Mouse (Mus musculus) R1 (cell line): ENCODE data around the gene Gm13889.

ENCODE experiments used
- DNase-seq: peaks from one replicate; pipeline ENCODE4 v3.0.0-alpha.2; 2018; ENCODE audit warnings: low read depth, low spot score

Gm13889 gene

GRCm38 (mm10) chr2:93956908-93957784, at the start of gene Gm13889:
TSS of gene Gm13889 (minus strand) at chr2:93957201.
- peak; percentile 30 for DNase-seq

GRCm38 (mm10) chr2:94002331-94002730, 45.3 kb upstream of the Gm13889 start:
- DNase-seq, result peak; percentile 88

DNA sequence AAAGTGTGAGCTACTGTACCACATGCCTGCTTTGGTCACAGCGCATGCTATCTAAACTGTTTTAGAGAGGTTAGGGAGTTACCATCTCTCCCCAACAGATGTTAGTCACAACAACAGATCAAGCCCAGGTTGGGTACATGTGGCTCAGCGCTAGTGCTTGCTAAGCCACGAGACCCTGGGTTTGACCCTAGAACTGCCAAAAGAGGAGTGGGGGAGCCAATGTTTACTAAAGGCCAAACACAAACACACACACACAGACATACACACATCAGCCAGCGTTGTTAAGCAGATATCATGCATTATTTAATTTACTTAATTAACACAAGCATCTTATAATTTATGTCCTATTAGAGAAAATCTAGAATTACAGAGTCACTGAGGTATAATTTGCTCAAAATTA, 44.9 kb upstream of the Gm13889 start:
- no peak for DNase-seq

- DNase-seq, result peak; percentile 88
Observed at GRCm38 (mm10) chr2:94001411-94001810, 44.4 kb upstream of the Gm13889 start.

GRCm38 (mm10) chr2:93996254-93996653, 39.3 kb upstream of the Gm13889 start, which contains the start of gene Gm27027:
TSS of gene Gm27027 (minus strand) at chr2:93996354.
- DNase-seq, result no peak

- peak; percentile 16 for DNase-seq
Observed at GRCm38 (mm10) chr2:93992810-93993209, 35.8 kb upstream of the Gm13889 start.

- no peak for DNase-seq
Observed at GRCm38 (mm10) chr2:93992259-93992658, 35.3 kb upstream of the Gm13889 start.

DNA sequence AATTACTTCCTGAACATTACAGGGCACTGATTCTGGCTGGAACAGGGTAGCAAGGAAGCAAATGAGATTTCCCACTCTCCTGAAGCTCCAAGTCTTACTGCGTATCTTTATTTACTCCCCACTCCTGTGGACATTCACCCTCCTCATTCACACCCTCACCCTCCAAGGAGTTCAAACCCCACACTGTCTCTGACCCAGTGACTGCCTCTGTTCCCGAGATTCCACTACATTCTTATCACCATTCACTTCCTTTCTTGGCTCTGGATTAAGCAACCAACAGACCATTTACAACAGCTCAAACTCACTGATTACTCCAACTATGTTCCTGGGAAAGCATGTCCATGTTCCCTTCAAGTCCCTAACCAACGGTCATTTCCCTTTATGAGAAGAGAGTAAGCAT, 34.3 kb upstream of the Gm13889 start:
- DNase-seq, result no peak

DNA sequence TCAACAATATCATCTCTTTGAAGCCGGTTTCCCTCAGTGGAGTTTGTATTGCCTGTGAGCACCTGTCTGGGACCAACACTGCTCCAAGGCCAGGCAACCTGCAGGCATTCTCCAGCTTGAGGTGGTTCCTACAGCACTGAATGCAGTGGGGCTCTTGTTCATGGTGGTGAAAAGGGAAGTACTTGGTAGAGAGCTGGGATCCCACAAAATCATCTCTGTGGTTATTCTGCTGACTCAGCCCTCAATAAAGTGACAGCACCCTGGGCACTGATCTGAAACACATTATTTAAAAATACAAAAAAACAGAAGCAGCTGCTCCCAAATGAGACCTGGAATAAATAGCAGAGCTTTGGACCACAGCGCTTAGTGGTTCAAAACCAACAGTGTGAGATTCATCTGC, 31.4 kb upstream of the Gm13889 start:
- no peak for DNase-seq

GRCm38 (mm10) chr2:93982457-93983235, 25.6 kb upstream of the Gm13889 start:
- no peak for DNase-seq

GRCm38 (mm10) chr2:93979249-93980120, 22.5 kb upstream of the Gm13889 start:
- no peak for DNase-seq

DNA sequence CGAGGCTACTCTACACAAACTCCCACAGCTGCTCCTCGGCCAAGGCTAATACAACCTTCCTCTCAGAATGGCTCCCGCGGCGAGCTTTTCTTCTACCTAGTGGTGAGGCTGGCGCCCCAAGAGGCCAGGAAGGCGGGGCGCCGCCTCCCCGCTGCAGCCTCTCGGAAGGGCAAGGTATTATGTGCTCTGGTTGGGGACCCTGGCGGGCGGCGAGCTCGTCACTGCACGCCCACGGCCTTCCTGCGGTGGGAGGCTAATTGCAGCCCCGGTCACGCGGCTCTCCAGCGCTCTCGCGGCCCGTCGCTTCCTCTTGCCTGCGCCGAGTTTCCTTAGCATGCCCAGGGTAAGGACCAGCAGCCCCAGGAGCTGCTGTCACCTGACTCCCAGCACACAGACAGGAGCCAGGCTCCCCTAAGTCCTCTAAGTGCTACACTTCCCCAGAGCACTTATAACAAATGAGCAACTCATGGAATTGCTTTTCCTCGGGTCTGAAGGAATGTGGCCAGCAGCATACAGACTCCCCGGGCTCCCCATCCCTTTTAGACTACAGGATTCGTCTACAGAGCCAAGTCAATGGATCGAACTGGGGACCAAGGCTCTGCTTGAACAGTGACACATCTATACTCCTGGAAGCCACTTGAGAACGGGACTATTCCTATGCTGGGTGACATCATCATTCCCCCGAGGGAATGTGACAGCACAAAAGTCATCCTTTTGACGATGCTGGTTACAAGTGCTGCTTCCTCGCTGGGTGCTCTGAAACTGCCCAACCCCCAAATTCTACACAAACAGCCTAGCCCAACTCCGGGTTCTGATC, 19.6 kb upstream of the Gm13889 start:
- peak; percentile 73 for DNase-seq

DNA sequence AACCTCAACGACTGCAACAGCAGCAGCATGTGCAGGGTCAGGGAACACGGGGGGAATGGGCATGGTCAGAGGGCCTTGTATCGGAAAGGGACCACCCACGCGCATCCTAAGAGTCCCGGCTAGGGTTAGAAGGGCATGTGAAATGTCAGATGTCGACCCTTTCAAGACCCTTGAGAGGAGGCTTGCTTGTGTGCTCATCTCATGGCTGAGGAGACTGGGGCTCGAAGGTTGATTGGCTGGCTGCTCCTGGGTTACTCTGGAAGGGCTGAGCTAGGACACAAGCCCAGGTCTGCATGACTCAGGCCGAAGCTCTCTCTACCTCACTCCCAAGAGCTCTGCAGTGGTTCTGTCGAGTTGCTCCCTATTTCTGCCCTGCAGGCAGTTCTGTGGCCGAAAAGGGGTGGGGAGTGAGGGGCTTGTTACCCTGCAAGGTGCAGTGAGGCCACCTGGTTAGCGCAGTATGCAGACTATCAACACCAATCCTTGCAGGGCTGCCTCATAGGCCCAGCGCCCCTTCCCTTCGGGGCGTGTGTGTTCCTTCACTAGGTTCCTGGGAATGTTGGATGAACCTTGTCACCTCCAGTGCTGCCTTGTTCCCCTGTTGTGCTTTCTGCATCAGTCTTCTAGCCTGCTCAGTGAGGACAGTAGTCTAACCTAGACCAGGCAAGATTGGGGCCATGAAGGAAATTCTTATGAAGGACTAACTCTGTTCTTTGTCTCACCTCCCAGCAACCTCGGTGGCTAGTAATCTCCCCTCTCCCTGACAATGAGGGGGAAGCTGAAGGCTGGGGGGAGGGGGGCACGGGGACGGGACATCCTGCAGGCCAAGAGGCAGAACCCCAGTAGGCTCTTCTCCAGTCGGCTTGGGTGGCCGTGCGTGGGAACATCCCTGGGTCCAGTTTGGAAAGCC, 18.8 kb upstream of the Gm13889 start:
- peak; percentile 21 for DNase-seq

GRCm38 (mm10) chr2:93975041-93975440, 18.0 kb upstream of the Gm13889 start:
- peak; percentile 42 for DNase-seq

DNA sequence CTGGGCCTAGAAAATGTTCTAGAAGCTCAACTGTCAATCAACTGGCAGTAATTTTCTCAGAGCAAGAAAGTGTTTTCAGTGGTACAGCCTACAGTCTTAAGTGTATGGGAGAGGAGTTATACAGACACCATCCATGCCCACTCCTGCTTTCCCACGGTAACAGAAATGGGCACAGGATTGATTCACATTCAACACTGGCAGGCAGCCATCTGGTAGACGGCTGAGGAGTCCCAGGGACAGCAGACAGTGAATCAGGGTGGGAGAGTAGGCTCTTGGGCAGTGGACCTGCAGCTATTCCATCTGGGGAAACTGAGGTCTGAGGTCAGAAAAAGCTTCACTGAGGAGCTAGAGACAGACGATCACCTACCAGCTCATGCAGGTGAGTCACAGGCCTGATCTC, 14.6 kb upstream of the Gm13889 start:
- no peak for DNase-seq

- no peak for DNase-seq
Observed at GRCm38 (mm10) chr2:93964494-93965160, 7.6 kb upstream of the Gm13889 start.

- DNase-seq, result no peak
Observed at GRCm38 (mm10) chr2:93963802-93964201, 6.8 kb upstream of the Gm13889 start.

- no peak for DNase-seq
Observed at GRCm38 (mm10) chr2:93961716-93962115, 4.7 kb upstream of the Gm13889 start.

DNA sequence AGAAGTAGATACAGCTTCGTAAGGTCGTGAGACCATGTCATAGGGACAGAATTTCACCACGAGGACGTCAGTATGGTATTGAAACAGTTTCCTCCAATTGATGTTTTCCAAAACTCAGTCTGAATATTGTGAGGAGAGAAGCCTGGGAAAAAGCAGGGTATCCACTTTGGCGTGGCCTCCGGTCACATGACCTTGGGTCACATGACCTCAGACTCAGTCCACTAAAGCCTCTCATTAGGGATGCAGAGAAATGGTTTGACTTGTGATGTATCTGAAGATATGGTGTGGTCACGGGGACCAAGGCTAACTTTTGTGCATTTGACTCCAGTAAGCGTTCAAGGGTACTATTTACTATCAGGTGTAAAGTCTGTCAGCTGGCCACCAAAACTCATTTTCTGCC, 2.3 kb upstream of the Gm13889 start:
- no peak for DNase-seq
